Mouse (Mus musculus): ENCODE results near the gene Blm. TPM values are rescaled to one million over a fixed set of nuclear protein-coding genes. Genes with fewer than 3 reads are reported as not detected.

Gene Blm
- total and polyA plus RNA-seq, 2 experiments from 2014 or later, result 5.5 to 10.4 TPM

DNA sequence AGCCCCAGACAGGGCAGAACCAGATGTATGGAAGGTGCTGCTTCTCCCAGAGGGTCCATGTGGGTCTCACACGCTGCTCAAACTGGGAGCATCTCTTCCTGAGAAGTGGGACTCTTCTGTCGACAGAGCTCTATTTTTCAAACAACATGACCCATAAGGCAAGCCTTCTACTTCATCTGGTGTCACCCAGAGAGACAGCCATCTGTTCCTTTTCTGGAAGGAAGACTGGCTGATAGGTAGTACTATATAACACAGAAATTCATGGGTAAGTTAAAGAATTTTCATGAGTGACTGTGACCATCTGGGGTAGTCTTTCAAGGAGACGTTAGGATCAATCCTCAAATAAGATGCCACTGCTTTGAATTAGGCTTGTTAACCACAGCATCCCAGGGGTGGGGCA lies 38.2 kb upstream of the Blm start:
- Histone ChIP-seq H3K4me3 (ENCODE audit: low read depth, low read length) (no peak overlapping the region), H3K4me2 (ENCODE audit: low read depth) (no peak overlapping the region), H3K27ac (ENCODE audit: low read depth, low read length) (no peak overlapping the region), H3K36me3 (ENCODE audit: insufficient read depth) (no peaks in the 10 kb centered on the region), H3K9ac (no peak overlapping the region), H3K4me1 (ENCODE audit: insufficient read depth) (no peaks in the 10 kb centered on the region), H3K9me3 (ENCODE audit: low read length) (no peaks in the 10 kb centered on the region), H3K27me3 (ENCODE audit: insufficient read depth, low read length) (no peaks in the 10 kb centered on the region)
- TF ChIP-seq CTCF (IDR thresholded peaks at IDR 0.05; ENCODE audit: low read depth), result no peak
- ATAC-seq (peak; percentile 32; the same call in 1 of the 2 replicates), DNase-seq (no peak)
- WGBS, result 50% methylated on average over 3 of the region's 3 CpGs

DNA sequence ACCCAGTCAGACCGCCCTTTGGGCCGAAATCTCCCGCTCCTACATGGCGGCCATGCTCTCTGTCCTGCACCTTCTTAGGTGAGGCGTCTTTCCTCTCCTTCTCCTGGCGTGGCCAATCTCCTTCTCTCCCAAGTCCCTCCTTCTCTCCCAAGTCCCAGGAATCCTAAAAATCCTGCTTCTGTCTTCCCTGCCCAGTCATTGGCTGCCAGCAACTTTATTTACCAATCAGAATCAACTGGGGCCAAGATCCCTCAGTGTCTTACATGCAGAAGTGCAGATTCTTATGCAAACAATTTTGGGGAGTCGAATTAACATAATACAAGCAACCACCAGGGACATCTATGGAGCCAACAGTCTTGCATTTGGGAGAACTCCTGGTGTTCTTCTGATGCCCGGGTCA lies 33.1 kb upstream of the Blm start:
- ATAC-seq (no peak), DNase-seq (no peak)
- Histone ChIP-seq H3K9me3 (ENCODE audit: low read length) (no peaks in the 10 kb centered on the region), H3K4me1 (ENCODE audit: insufficient read depth) (no peaks in the 10 kb centered on the region), H3K9ac (no peak overlapping the region), H3K36me3 (ENCODE audit: insufficient read depth) (no peaks in the 10 kb centered on the region), H3K27ac (ENCODE audit: low read depth, low read length) (no peak overlapping the region), H3K27me3 (ENCODE audit: insufficient read depth, low read length) (no peaks in the 10 kb centered on the region), H3K4me3 (ENCODE audit: low read depth, low read length) (no peak overlapping the region), H3K4me2 (ENCODE audit: low read depth) (no peak overlapping the region)
- no peak for TF ChIP-seq CTCF (IDR thresholded peaks at IDR 0.05; ENCODE audit: low read depth)
- 83% methylated on average over 8 of the region's 8 CpGs for WGBS

DNA sequence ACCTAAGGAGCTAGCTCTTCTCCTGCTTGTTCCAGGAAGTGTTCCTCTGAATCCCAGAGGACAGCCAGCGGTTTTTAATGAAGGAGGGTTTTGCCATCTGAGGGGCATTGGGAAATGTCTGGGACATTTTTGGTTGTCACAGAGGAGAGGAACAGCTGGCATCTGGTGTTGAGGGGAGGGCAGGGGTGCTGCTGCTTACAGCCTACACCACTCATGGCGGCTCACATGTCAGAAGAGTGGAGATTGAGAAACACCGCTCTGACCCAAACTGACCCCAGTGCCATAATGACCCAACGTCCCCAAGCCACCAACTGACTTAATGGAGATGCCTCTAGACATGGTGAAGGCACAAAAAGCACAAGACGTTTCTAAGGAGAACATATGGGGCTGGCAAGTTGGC lies 27.0 kb upstream of the Blm start:
- Histone ChIP-seq H3K4me2 (ENCODE audit: low read depth) (no peak overlapping the region), H3K27me3 (ENCODE audit: insufficient read depth, low read length) (no peaks in the 10 kb centered on the region), H3K9ac (no peak overlapping the region), H3K9me3 (ENCODE audit: low read length) (no peaks in the 10 kb centered on the region), H3K36me3 (ENCODE audit: insufficient read depth) (no peaks in the 10 kb centered on the region), H3K4me3 (ENCODE audit: low read depth, low read length) (no peak overlapping the region), H3K4me1 (ENCODE audit: insufficient read depth) (no peaks in the 10 kb centered on the region), H3K27ac (ENCODE audit: low read depth, low read length) (no peak overlapping the region)
- no peak for DNase-seq
- ATAC-seq, result no peak
- TF ChIP-seq CTCF (IDR thresholded peaks at IDR 0.05; ENCODE audit: low read depth), result no peak
- 70% methylated on average over 5 of the region's 5 CpGs for WGBS

DNA sequence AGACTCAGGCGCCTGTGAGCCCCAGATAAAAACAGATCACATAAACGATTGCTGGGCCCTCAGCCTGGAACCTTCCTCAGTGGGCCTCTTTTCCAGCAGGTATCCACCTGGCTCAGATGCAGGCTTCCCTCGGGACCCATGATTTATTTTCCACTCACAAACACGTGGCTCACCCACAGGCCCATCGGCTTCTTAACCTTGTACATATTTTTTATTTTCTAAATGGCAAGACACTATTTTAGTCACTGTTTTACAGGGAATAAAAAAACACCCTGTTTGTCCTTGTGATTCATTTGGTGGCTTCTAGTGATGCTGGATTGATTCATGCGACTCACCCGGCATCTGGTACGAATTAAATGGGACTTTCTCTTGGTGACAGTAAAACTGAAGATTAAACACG lies 26.4 kb upstream of the Blm start:
- WGBS, result 80% methylated on average over 9 of the region's 9 CpGs
- TF ChIP-seq CTCF (IDR thresholded peaks at IDR 0.05; ENCODE audit: low read depth), result no peak
- no peaks in the 10 kb centered on the region for H3K4me1 ChIP-seq (ENCODE audit: insufficient read depth)
- H3K4me3 ChIP-seq (ENCODE audit: low read depth, low read length), result no peak overlapping the region
- H3K9ac ChIP-seq, result no peak overlapping the region
- DNase-seq (no peak), ATAC-seq (no peak)
- H3K36me3 ChIP-seq (ENCODE audit: insufficient read depth), result no peaks in the 10 kb centered on the region
- no peaks in the 10 kb centered on the region for H3K27me3 ChIP-seq (ENCODE audit: insufficient read depth, low read length)
- no peak overlapping the region for H3K27ac ChIP-seq (ENCODE audit: low read depth, low read length)
- H3K9me3 ChIP-seq (ENCODE audit: low read length), result no peaks in the 10 kb centered on the region
- no peak overlapping the region for H3K4me2 ChIP-seq (ENCODE audit: low read depth)

DNA sequence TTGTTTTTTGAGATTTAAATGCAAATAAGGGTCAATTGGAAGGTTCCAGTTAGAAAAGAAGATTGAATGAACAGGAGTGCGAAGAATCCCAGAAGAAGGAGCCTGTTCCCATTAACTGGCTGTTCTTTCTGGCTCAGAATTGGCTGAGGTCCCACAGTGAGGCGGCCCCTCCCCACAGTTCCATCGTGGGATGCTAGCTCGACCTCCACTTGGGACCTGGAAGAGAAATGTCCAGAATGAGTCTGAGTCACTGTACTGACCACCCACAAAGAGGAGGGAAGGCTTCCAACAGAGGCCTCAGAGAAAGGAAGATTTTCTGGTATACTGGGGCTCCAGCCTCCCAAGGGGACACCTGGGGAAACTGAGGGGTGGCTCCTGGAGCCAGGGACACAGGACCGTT lies 23.7 kb upstream of the Blm start:
- Histone ChIP-seq H3K36me3 (ENCODE audit: insufficient read depth) (no peaks in the 10 kb centered on the region), H3K4me1 (ENCODE audit: insufficient read depth) (no peaks in the 10 kb centered on the region), H3K4me2 (ENCODE audit: low read depth) (no peak overlapping the region), H3K9me3 (ENCODE audit: low read length) (no peaks in the 10 kb centered on the region), H3K27ac (ENCODE audit: low read depth, low read length) (no peak overlapping the region), H3K27me3 (ENCODE audit: insufficient read depth, low read length) (no peaks in the 10 kb centered on the region), H3K4me3 (ENCODE audit: low read depth, low read length) (no peak overlapping the region), H3K9ac (no peak overlapping the region)
- no peak for TF ChIP-seq CTCF (IDR thresholded peaks at IDR 0.05; ENCODE audit: low read depth)
- WGBS, result 47% methylated on average over 5 of the region's 5 CpGs
- DNase-seq (no peak), ATAC-seq (no peak)

DNA sequence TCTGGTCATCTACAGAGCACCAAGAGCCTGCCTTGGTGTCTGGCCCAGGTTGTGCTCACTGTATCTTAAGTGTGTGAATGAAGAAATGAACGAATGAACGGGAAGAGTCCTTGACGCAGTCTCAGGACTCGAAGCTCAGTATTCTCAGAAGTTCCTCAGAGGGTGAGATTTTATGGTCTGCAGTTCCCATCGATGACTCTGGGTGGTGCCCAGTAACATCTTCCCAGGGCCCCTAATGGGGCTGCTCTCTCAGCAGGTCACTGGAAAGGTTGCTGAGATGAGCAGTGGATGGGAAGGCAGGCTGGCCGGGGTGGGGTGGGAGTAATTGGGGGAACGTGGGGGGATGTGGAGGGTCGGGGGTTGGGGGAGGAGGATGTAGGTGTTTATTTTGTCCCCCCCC lies 23.2 kb upstream of the Blm start:
- Histone ChIP-seq H3K36me3 (ENCODE audit: insufficient read depth) (no peaks in the 10 kb centered on the region), H3K9me3 (ENCODE audit: low read length) (no peaks in the 10 kb centered on the region), H3K9ac (no peak overlapping the region), H3K4me1 (ENCODE audit: insufficient read depth) (no peaks in the 10 kb centered on the region), H3K27me3 (ENCODE audit: insufficient read depth, low read length) (no peaks in the 10 kb centered on the region), H3K27ac (ENCODE audit: low read depth, low read length) (no peak overlapping the region), H3K4me2 (ENCODE audit: low read depth) (no peak overlapping the region), H3K4me3 (ENCODE audit: low read depth, low read length) (no peak overlapping the region)
- DNase-seq (no peak), ATAC-seq (no peak)
- no peak for TF ChIP-seq CTCF (IDR thresholded peaks at IDR 0.05; ENCODE audit: low read depth)
- WGBS, result 61% methylated on average over 8 of the region's 8 CpGs

DNA sequence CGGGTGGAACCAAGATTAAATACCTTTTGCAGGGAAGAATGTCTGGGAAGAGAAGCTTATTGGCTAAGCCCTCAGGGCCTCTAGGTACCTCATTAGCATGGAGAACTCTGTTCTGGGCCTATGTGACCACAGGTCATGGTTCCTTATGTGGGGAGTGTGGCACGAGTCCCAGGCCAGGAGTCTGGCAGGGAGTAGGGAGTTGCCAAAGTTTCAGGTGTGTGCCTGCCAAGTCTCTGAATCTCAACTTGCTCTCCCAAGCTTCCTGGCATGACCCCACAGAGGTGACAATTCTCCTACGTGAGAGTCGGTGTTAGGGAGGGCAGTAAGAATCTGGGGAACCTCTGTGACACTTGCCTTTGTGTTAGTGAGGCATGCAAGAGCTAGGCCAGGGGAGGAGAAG lies 22.2 kb upstream of the Blm start:
- no peaks in the 10 kb centered on the region for H3K27me3 ChIP-seq (ENCODE audit: insufficient read depth, low read length)
- no peak overlapping the region for H3K9ac ChIP-seq
- WGBS, result 83% methylated on average over 4 of the region's 4 CpGs
- no peak for TF ChIP-seq CTCF (IDR thresholded peaks at IDR 0.05; ENCODE audit: low read depth)
- ATAC-seq (no peak), DNase-seq (no peak)
- H3K4me1 ChIP-seq (ENCODE audit: insufficient read depth), result no peaks in the 10 kb centered on the region
- H3K4me3 ChIP-seq (ENCODE audit: low read depth, low read length), result no peak overlapping the region
- no peaks in the 10 kb centered on the region for H3K9me3 ChIP-seq (ENCODE audit: low read length)
- no peak overlapping the region for H3K27ac ChIP-seq (ENCODE audit: low read depth, low read length)
- H3K4me2 ChIP-seq (ENCODE audit: low read depth), result no peak overlapping the region
- no peaks in the 10 kb centered on the region for H3K36me3 ChIP-seq (ENCODE audit: insufficient read depth)

DNA sequence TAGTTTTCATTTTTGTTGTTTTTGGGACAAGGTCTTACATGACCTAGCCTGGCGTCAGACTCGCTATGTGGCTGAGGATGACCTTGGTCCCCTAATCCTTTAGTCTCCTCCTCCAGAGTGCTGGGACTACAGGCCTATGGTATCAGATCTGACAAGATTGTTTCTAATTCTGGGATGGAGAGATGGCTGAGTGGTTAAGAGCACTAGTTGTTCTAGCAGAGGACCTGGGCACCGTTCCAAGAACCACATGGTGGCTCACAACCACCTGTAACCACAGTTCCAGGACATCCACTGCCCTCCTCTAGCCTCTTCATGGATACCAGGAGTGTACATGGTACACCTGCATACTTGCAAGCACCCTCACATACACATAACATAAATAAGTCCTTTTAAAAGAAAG lies 21.2 kb upstream of the Blm start:
- Histone ChIP-seq H3K4me1 (ENCODE audit: insufficient read depth) (no peaks in the 10 kb centered on the region), H3K4me2 (ENCODE audit: low read depth) (no peak overlapping the region), H3K4me3 (ENCODE audit: low read depth, low read length) (no peak overlapping the region), H3K9me3 (ENCODE audit: low read length) (no peaks in the 10 kb centered on the region), H3K27ac (ENCODE audit: low read depth, low read length) (no peak overlapping the region), H3K27me3 (ENCODE audit: insufficient read depth, low read length) (no peaks in the 10 kb centered on the region), H3K36me3 (ENCODE audit: insufficient read depth) (no peaks in the 10 kb centered on the region), H3K9ac (no peak overlapping the region)
- DNase-seq, result no peak
- ATAC-seq, result no peak
- 82% methylated on average over 3 of the region's 3 CpGs for WGBS
- no peak for TF ChIP-seq CTCF (IDR thresholded peaks at IDR 0.05; ENCODE audit: low read depth)
